Mouse (Mus musculus): ENCODE results near the gene Upf1.

Gene Upf1

DNA sequence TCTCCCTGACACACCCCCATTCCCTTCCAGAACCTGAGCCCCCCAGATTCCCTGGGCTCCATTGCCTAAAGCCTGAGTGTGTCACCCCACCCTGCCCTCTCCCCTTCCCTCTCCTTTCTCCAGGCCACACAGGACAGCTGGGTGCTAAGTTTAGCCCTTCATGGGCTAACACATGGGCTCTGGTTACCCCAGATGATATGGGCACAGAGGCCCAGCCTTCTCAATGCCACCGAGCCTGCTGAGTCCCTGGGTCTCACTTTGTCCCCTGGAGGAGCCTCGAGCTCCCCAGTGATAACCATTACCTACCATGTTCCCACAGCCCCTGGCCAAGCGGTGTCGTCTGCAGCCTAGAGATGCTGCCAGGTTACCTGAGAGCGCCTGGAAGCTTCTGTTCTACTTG lies 35.2 kb downstream of the Upf1 start:
- DNase-seq, result no peak

GRCm38 (mm10) chr8:70316511-70317504 lies 36.3 kb downstream of the Upf1 start:
- DNase-seq, result no peak

GRCm38 (mm10) chr8:70315624-70316510 lies 37.2 kb downstream of the Upf1 start, which contains the start of gene Cers1:
Gene Cers1 (plus strand): TSS chr8:70315775.
- DNase-seq, result no peak

DNA sequence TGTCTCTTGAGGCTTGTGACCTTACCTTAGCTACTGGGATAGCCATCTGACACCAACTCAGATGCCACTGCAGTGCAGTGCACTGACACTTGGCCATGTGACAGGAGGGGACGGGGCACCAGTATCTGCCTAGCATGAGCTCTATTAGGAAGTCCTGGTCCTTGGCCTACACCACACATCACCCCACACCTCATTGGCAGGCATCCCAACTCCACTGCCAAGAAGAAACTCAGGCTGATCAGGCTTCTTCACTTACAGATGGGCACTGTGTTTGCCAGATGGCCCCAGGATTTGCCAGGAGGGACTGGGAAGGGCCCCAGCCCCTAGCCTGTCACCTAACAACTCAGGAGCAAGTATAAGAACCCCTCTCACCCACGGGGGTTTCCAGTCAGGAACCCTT lies 39.7 kb downstream of the Upf1 start:
- no peak for DNase-seq

GRCm38 (mm10) chr8:70309311-70309710 lies 43.8 kb downstream of the Upf1 start:
- no peak for DNase-seq

GRCm38 (mm10) chr8:70302901-70303300 lies 50.2 kb downstream of the Upf1 start:
- DNase-seq, result no peak

- DNase-seq, result peak; percentile 92 to 95
These were observed 50.7 kb downstream of the Upf1 start, which contains the start of the genes Ddx49 and Cope for GRCm38 (mm10) chr8:70302358-70302890. Gene Ddx49 (minus strand): TSS chr8:70302489. Gene Cope (plus strand): TSS chr8:70302518.

DNA sequence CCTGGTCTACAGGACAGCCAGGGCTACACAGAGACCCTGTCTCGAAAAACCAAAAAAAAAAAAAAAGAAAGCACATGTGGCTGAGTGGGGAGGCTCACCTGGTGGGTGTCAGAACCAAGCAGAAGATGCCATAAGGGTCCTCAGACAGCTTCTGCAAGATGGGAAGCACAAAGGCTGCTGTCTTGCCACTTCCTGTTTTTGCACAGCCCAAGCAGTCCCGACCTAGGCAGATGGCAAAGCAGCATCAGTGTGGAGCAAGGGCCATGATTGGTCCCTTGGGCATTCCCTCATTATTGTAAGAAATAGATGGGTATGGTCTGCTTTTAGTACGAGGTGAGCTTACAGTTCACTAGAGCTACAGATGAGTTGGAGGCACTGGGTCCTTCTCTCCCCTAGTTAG lies 52.2 kb downstream of the Upf1 start:
- DNase-seq, result no peak

DNA sequence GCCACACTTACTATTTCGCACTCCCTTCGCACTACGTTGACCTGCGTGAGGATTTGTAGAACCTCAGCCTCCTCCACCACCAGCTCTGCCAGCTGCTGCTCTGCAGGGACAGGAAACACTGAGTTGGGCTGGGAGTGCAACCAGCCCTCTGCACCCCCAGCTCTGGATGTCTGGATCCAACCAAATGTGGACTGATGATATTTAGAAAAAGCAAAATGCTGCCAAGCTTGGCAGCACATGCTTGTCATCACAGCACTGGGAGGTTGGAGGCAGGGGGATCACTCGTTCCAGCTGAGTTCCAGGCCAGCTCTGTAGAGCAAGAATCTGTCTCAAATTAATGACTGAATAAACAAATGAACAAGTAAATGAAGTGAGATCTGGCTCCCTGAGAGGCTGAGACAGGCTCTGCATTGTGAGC lies 59.1 kb downstream of the Upf1 start:
- no peak for DNase-seq

DNA sequence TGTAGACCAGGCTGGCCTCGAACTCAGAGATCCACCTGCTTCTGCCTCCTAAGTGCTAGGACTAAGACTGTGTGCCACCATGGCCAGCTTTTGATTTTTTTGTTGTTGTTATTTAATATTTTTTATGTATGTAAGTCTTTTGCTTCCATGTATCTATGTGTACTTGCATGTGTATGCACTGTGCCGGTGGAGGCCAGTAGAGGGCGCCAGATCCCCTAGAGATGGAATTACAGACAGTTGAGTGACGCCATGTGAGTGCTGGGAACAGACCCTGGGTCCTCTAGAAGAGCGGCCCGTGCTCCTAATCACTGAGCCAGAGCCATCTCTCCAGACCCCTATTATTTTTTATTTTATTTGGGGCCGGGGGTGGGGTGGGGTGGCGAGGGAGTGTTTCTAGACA lies 66.3 kb downstream of the Upf1 start:
- DNase-seq, result no peak

GRCm38 (mm10) chr8:70285304-70285703 lies 67.8 kb downstream of the Upf1 start:
- DNase-seq, result no peak

DNA sequence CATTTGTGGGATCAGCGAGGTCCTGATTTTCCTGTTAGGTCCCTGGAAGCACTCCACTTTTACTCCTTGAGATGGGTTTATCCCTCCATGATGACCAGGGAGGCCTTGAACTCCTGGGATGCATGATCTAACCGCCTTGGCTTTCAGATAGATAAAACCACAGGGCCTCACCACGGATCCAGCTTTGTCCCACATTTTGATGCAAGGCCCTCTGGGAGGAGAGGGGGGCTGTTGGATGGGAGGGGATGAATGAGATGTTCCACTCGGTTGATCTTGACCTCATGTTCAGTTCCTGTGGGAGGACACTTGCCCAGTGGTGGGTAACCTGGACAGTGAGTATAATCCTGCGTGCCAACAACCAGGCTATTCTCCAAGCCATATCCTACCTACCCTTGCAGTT lies 68.7 kb downstream of the Upf1 start:
- no peak for DNase-seq

- DNase-seq, result peak; percentile 18
These were observed 69.7 kb downstream of the Upf1 start for GRCm38 (mm10) chr8:70283136-70284077.

DNA sequence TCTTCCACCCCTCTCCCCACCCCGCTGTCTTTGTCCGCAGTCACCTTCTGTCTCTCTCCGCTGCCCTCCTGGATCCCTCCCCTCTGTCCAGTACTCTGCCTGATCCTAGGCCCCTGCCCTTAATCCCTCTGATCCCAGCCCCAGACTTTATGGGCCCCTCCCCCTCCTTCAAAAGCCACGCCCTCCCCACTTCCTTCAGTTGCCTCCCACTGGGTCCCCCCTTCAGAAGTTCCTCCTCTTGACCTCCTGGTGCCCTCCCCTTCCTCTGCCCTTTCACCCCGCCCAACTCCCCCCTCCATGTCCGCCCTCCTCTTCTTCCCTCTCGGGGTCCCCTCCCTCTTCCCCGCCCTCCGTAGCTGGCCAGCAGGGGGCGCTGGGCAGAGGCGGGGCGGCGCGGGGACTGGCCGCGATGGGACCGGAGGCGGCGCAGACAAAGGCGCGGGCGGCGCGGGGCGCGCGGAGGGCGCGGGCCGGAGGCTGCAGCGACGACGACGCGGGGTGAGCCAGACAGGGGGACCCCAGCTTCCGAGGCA lies 70.4 kb downstream of the Upf1 start, which contains the start of gene Homer3:
TSS of gene Homer3 (plus strand) at position 225 of the 533 bp plus-strand sequence.
- DNase-seq, result peak; percentile 88 to 93

Data from kidney, adult 8-10 months (tissue).